ENCODE assay signal across 10 mouse cellular contexts in the genomic region with DNA sequence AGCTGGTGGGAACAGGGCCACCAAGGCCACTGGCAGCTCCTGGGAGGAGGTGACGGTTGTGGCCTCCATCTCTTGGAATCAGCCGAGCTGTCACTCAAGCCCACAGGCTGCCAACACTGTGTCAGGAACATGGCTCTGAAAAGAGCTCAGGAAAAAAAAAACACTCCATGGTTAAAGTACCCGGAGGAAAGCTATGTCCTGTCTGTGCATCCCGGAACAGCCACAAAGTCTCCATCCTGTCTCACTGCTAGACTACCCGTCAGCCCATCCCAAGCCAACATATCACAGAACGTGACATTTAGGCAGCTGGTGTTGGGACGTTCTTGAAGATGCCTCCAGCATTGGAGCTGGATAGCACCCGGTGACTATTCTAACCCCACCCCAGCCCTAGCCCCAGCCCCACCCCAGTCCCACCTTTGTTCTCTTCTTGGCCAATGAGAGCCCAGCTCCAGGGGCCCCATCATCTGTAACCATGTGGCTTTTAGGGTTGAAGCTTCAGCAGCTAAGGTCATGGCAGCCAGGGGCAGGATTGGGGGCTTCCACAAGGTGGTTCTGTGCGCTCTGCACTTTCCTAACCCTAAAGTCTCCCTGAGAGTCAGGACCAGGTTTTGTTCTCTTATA. TPM values are rescaled to one million over a fixed set of nuclear protein-coding genes. Genes with fewer than 3 reads are reported as not detected.
A peak's percentile ranks its signal among the peaks of the same experiment; 100 is the strongest.
DNase-seq lines count a peak whose midpoint lies in the region; ATAC-seq and TF ChIP-seq lines count a peak whose summit lies in the region.
"Had no signal": no experiment of that assay in that cellular context is flagged by ENCODE, and none has a peak within 500 bp of the region (broad histone marks: within the 10 kb centered on the region; RNA-seq: fewer than 3 reads in every experiment).

No protein-coding gene starts in this region.

- WGBS in liver, postnatal 0 days (ENCODE audit: insufficient replicate concordance) = 53% methylated on average over 9 of the region's 9 CpGs

- H3K27ac ChIP-seq in liver, postnatal 0 days (ENCODE audit: low read depth) = no peak overlapping the region
- H3K27ac ChIP-seq: macrophage had no signal

- peak; percentile 53 to 79 for DNase-seq in adrenal gland, adult (ENCODE audit: inconsistent age in 2 of 2, low spot score in 1 of 2)
- DNase-seq in adrenal gland, adult 18-20 months (ENCODE audit: low spot score in 2 of 2) = no peak
- DNase-seq in B cell, adult 2 months = peak; percentile 74 to 79
- DNase-seq in liver, postnatal 0 days = peak; percentile 65
- DNase-seq in frontal cortex, postnatal 10 days (ENCODE audit: low spot score in 2 of 2) = no peak
- DNase-seq in embryo, embryonic 9.5 days (ENCODE audit: extremely low spot score) = no peak
- DNase-seq in ovary, postnatal 36 days (ENCODE audit: low spot score) = no peak
- DNase-seq: heart, postnatal 14 days had no signal

- H3K9ac ChIP-seq in liver, postnatal 0 days (replicated peaks) = no peak overlapping the region

- H3K4me1 ChIP-seq in liver, postnatal 0 days (ENCODE audit: insufficient read depth) = peaks cover 10% of the 10 kb centered on the region; the same call in 1 of the 2 replicates

- no peaks in the 10 kb centered on the region for H3K36me3 ChIP-seq in liver, postnatal 0 days (replicated peaks; ENCODE audit: insufficient read depth, low read length)

- H3K9me3 ChIP-seq in liver, postnatal 0 days (ENCODE audit: low read length) = no peaks in the 10 kb centered on the region

- peak; percentile 13 for ATAC-seq in common myeloid progenitor, adult 5-6 weeks (replicated peaks; ENCODE audit: low read depth, poor library complexity, severe bottlenecking)
- ATAC-seq in liver, postnatal 0 days = no peak

- H3K4me2 ChIP-seq in liver, postnatal 0 days (ENCODE audit: low read depth, low read length) = no peak overlapping the region

- 0 out of 2 replicates have a peak, but pooled peaks have one; percentile 1 for TF ChIP-seq CTCF in liver, postnatal 0 days (IDR thresholded peaks at IDR 0.05; ENCODE audit: low read depth)

- TF ChIP-seq EP300 in liver, postnatal 0 days (IDR thresholded peaks at IDR 0.05; ENCODE audit: low read depth) = no peak

- H3K4me3 ChIP-seq in liver, postnatal 0 days (ENCODE audit: low read depth, low read length) = no peak overlapping the region

- H3K27me3 ChIP-seq in liver, postnatal 0 days (ENCODE audit: insufficient read depth, low read length) = no peaks in the 10 kb centered on the region

RNA-seq across cellular contexts. Expression of a gene that starts 51.8 kb away (rescaled TPM):
- 100 to 1,000 TPM in 1 of 2 experiments, 10 to 100 TPM in 1; 70.0 to 160 TPM for total RNA-seq in adrenal gland, adult 18-20 months (2021)
- 10.9 and 12.4 TPM in 2 replicates for total RNA-seq in common myeloid progenitor, adult 5-6 weeks (2017)
- polyA plus RNA-seq in liver, postnatal 0 days (2015; fragmentation: Nextera tagmentation; extraction: Ambion mirVana) = 12.4 and 13.7 TPM in 2 replicates

Comparison
In these comparisons a context has a peak if more than half of its experiments do, and no peak if none do; other contexts are left out.
1. DNase-seq: peak in adrenal gland, adult (2 of 2), B cell, adult 2 months (2 of 2) and liver, postnatal 0 days (single experiment); none in adrenal gland, adult 18-20 months (0 of 2), frontal cortex, postnatal 10 days (0 of 2), embryo, embryonic 9.5 days (single experiment) and ovary, postnatal 36 days (single experiment).